Mouse (Mus musculus) c-Kit-positive CD71-positive TER-119-positive erythroid progenitor cells, embryonic 14.5 days (primary cell): ENCODE measurements around the gene Lgr4.

Source experiments
- DNase-seq: peaks from one replicate; pipeline ENCODE4 v3.0.0-alpha.2; 2013; ENCODE audit warnings: low spot score

Gene Lgr4

DNA sequence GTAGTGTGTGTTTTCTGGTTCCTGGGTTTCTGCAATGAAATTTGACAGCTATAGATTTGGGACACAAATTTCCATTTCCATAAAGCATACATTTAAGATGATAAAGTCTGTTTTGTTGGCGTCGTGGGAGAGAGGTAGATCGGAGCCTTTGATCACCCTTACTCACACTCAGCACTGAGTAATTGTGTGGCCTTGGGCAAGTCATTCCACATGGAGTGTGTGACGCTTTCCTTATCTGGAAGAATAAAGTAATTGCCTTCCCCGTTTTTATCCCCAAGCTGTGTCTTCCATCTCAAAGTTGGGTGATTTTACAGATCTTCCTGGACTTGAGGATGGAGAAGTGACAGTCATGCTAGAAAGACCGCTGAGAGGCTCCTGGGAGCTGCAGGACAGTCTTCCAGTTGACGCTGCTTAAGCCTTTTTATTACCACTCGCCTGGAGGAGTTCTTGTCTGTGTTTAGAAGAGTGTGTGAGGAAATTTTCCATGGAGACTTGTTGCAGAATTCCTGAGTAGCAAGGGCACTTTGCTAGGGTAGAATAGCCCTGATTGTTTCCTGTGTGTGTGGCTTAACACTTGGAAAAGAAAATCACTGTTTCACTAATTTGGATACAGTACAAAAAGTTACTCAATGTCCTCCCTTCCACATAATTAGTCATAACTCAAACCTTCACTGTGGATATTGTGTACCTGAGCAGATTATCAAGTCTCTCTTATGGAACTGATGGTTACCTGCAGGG, 4.0 kb downstream of the Lgr4 start:
- DNase-seq = no peak

DNA sequence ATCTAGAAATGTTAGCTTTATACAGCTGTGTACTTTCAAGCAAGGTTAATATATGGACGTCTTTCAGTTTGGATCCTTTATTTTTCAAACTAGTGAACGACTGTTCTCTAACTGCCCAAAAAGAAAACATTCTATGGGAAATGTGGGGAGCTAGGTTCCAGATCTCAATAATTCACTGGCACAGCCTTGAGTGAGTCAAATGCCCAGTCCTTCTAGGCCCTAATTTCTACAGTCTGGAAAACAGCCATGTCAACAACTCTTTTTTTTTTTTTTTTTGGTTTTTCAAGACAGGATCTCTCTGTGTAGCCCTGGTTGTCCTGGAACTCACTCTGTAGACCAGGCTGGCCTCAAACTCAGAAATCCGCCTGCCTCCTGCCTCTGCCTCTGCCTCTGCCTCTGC, 4.9 kb downstream of the Lgr4 start:
- no peak for DNase-seq

DNA sequence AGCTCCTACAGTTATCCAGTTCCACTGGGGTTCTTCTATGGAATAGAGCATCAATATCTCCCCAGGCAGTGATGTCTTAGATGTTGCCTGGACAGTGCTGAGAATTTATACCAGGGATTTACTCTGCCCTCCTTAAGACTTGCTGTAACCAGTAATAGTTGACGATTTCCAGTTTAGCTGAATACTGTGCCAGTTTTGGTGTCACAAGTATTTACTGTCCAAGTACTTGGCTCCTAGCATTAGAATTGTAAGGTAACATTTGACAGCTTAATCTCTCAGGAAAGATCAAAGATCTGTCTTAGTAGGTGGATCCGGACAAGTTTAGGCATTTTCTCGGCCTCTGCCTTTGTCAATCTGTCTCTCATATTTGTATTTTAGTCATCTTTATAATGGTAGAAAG, 5.6 kb downstream of the Lgr4 start:
- no peak for DNase-seq

DNA sequence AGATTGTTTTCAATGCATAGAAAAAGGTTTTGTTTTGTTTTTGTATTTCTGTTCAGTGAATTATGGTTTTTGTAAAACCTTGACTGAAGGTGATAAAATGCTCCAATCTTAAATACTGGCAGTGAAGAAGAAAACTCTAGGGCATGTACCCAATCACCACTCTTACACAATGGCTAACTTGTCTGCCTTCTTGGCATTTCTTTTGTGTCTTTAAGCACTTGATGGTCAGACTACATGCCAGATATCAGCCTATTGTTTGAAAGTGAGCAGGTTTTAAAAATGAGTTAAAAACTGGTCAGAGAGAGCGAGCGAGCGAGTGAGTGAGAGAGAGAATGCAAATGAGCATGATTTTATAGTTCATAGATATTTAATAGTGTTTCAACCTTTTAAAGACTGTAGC, 6.5 kb downstream of the Lgr4 start:
- DNase-seq = no peak

DNA sequence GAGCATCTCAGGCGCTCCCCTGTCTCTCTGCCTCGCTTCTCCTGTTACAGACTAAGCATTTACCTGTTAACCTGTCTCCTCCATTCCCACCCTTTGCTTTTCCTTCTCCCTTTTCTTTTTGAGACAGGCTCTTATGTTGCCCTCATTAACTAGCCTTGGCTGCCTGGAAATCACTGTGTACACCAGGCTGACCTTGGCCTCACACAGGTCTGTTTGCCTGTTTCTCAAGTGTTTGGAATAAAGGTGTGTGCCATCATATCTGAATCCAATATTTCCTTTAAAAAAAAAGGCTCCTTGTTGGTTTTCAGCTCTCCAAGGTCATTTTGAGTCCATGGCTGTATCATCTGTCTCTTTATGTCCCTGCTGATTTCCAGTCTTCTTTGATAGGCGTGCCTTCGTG, 9.5 kb downstream of the Lgr4 start:
- no peak for DNase-seq

DNA sequence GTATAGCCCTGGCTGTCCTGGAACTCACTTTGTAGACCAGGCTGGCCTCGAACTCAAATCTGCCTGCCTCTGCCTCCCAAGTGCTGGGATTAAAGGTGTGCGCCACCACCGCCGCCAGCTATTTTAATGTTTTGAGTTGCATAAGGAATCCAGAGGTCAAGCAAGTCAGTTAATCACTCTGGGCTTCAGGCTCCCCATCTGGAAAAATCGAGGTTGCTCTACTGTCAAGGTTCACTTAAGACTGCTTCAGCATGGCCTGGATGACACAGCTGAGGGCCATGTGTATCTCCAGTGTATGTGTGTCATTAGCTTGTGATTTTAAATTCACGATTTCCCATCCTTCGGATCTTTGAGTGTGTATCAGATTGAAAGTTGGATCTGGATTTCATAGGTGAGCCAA, 10.0 kb downstream of the Lgr4 start:
- DNase-seq = no peak

DNA sequence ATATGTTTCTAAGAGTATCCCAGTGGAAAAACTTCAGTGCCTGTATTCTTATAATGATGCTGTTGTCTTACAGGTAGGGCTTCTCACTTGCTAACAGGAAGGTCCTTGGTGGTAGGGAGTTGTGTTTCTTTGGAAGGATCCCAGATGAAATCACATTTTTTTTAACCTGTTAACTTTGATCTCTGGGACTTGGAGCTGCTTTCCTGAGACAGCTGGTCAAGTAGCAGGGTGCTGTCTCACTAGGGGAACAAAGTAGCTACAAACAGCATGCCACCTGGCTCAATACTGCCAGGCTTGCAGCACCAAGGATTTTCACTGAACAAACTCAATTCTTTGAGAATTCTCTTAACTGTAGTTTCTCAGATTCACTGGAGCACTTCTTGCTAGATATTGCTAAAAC, 10.4 kb downstream of the Lgr4 start:
- no peak for DNase-seq

DNA sequence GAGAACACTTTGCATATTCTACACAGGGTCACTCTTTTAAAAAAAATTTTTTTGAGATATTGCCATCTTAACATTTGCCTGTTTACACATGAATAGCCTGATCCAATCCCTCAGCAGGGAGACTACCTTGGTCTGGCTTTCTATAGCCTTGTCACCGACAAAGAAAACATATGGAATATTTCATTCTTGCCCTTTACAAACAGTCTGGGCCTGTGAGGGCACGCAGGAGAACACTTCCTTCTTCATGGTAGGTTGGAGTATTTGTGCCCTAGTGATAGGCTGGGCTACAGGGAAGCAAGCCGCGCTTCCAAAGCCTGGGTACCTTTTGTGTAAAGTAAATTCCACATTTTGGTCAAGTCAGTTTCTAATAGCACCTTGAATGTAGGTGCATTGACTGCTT, 11.3 kb downstream of the Lgr4 start:
- no peak for DNase-seq

DNA sequence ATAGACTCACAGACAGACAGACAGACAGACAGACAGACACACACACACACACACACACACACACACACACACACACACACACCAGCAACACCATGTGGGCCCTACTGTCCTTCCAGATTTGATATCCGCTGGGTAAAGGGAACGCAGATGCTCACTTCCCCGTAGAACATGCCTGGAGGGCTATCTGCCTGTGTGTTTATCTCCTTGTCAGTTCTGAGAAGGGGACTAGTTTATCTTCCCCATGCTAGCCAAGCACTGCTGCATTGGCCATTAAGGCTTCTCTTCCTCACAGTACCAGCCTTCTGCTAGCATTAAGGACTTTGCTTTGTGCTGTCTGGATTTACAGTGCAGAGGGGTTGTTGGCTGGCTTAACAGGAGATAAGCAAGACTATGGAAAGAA, 11.8 kb downstream of the Lgr4 start:
- no peak for DNase-seq

DNA sequence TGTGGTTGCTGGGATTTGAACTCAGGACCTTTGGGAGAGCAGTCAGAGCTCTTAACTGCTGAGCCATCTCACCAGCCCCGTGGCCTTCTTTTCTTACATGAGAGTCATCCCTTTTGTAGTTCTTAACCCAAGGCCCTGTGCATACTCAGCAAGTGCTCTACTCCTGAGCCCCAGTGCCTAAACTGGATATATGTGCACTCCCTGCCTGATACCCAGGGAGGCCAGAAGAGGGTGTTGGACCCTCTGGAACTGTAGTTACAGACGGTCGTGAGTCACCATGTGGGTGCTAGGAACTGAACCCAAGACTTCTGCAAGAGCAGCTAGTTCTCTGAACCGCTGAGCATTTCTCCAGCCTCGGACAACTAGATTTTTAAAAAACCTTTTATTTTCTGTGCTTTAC, 12.9 kb downstream of the Lgr4 start:
- DNase-seq = no peak

DNA sequence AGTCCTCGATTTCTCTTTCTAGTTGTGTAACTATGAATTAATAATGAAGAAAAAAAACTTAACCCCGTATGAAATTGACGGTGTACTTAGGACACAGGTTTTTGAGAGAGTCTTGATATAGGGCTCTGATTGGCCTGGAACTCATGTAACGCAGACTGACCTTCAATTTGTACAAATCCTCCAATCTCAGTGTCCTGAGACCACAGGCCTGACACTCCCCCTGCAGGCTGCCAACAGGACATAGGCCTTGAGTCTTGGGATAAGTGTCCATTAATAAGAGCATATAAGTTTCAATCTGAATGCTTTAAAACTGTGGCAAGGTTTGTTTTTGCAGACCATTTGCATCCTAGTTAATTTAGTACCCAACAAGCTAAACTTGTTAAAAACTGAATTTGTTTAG, 13.3 kb downstream of the Lgr4 start:
- no peak for DNase-seq

DNA sequence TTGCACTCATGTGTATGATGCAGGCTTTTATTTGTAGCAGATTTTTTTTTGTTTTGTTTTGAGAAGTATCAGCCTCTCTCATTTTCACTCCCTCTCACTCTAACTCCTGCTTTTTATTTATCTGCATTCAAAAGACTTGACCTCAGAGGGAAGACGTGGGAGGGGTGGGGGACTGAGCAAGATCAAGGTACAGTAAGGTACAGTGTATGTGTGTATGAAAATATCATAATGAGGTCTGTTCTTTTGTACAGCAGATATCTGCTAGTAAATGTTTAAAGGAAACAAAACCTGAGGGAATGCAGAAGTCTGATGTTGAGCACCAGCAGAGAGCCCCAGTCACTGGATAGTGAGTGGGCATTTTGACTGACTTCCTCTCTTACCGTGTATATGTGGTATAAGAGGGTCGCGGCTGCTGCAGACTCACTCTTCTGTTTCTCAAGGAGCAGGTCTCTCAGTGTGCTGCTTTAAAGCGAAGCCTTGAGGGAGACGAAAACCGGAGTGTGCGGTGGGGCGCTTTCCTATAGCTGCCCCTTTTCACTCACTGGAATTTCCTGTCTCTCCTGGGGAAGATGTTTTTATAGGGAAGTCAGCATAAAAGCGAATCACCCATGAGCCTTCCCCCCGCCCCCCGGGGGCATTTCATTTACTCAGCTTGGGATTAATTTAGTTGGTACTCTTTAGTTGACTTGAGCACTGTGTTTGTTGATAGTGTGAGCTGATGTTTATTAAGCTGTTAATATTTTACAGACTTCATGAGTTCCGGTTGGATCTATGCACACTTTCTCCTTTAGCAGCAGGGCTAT, 14.7 kb downstream of the Lgr4 start:
- DNase-seq = no peak

DNA sequence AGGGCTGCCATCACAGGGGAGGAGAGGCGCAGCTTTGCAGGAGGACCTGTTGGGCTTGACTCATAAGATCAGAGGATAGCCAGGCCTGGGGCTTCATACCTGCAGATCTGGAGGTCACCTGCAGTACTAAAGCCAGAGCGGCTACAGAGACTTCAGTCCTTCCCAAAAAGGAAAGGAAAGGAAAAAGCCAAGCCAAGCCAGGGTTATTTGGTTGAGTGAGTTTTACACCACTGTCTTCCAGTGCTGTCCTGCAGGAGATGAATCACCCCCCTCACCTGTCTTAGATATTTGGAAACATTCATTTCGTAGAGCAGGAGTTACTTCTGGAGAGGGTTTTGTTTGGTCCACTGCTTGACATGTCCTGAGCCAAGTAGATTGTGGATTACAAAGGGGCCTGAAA, 15.7 kb downstream of the Lgr4 start:
- no peak for DNase-seq

DNA sequence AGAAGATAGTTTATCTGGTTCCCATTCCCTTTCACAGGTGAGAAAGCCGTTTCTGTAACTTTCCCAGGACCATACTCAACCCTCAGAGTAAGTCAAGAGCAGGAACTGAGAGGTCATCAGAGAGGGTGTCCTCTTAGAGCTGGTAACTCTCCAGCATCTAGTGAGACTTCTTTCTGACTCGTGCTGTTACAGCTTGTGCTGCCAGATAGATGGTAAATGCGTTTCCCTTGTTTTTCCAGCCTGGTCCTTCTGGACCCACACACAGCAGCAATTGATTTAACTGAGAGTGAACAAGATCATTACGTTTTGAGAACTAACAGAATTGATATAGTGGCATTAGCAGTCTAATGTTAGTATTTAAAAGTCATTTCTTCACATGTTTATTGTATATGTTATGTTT, 16.6 kb downstream of the Lgr4 start:
- no peak for DNase-seq

DNA sequence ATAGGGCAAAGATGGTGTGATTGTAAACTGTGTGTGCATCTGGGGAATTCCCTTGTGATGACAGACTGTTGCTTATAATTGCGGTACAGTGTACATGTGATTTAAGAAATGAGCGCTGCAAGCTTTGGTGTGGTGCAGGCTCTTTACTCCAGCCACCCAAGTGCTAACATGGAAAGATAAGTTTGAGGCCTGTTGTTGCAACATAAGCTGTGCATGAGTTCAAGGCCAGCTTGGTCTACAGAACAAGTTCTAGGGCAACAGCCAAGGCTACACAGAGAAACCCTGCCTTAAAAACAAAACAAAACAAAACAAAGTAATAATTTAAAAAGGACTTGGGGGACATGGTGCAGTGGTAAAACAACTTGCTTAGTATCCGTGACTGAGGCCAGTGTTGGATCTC, 17.7 kb downstream of the Lgr4 start:
- DNase-seq = no peak

DNA sequence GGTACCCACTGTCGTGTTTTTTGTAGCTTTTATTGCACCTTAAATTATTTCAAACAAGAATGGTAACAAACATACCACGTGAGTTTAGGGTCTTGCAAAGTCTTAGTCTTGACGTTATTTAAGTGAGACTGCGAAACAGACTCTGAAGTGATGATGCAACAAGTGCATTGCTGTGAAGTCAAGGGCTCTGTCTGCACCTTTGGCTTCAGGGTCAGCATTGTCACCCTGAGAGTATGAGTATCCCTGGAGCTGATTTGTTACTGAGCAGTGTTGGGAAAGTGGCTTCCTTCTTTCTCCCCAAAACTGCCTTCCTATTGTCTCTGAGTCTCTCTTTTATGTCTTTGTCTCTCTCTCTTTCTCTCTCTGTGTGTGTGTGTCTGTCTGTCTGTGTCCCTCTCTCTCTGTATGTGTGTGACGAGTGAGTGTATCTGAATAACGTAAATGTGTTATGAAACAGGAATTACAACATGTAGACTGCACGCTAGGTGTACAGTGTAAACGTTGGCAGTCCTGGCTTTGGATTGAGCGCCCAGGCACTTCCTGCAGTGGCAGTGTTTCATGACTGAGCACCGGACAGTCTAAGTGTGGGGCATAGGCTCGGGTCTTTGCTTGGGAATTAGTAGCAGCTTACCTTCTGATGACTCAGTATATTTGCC, 18.4 kb downstream of the Lgr4 start:
- DNase-seq = no peak

DNA sequence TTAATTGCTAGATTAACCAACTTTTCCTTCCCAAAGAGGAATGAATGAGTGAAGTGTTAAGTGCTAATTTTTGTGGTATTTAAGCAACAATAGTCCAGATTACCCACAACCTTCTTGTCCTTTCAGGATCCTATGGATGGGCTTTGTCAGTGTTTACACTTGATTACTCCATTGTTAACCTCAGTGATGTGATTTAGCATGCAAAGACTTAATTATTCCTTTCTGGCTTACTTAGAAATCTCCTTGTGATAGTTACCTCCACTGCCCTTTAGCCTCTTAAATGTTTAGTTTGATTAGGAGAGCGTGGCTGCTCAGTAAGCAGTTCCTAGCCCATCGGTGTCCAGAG, 18.9 kb downstream of the Lgr4 start:
- no peak for DNase-seq

DNA sequence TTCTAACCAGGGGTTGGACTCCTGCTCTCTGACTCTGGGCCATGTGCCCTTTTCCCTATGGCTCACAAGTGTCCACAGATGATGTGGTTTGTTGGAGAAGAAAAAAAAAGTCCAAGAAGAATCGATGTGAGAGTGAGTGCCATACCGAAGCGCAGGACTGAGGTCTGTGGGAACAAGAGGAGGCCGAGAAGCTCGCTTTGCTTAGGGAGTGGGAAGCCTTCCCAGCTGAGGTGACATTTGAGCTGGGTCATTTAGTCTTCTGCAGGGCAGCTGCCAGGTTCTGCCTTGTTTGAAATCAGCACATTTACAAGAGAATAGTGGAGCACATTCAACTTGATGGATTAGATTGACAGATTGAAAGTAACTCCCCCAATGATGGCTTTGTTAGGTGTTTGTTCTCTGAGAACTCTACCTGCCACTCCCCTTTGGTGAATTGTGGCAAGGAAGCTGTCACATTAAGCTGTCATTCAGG, 24.6 kb downstream of the Lgr4 start:
- no peak for DNase-seq

DNA sequence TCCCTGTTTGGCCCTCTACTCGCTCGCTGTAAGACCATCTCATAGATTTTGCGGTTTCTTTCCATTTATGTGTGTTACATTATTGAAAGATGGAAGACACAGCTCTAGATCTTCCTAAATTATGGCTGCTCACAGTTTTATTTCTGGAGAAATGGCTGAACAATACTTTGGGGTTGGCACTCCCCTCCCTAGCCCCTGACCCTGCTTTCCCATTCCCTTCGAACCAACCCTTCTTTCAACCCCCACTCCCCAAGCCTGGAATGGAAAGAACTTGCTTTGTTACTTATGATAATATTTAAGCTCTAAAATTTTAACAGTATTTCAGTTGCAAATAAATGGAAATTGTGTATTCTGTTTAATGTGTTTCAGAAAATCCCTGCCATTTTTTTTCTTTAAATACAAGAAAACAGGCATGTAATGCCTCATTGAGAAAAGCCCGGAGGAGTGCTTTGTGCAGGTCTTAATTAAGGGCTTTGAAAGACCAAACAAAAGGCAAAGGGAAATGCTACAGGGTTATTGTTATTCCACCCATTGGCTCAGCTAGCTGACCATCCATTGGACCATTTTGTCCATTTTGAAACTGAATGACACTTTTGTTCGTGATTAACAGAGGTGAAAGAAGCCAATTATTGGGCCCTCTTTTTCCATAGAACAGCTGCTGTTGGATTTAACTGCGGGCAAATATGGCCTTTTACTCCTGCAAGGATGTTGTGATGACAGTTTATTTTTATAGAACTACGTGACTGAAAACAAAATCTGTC, 25.5 kb downstream of the Lgr4 start:
- DNase-seq = no peak

DNA sequence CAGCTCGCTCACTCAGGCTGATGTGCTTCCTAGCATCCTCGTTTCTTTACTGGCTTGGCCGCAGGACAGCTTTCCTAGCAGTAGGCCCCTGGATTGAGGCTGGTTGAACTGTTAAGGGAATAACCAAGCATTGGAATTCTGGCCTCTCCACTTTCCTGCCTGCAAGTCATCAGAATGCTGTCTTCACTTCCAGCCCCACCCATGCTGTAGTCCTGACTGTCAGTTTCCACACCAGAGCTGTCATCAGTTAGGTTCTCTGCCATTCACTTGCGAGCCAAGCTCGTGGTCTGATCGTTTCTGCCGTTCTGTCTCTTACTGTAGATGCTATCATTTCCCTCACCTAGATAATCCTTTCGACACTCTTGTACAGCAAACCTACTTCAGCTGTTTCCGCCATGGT, 27.5 kb downstream of the Lgr4 start:
- DNase-seq = no peak

DNA sequence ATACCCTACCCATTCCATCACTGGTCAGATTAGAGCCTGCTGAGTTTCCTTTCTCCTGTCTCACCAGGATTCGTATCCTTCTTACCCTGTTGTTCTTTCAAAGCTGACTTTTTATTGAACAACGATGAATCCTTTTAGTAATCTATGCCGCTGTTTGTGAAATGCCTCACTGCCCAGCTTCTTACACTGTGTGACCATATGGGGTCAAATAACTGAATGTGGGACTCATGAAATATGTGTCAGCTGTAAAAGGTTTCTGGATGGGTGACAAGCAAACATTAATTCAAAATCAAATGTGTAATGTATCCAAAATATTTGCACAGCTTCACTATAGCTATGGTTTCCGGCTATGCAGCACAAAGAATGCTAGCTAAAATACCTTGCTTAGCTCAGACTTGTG, 28.1 kb downstream of the Lgr4 start:
- DNase-seq = no peak

DNA sequence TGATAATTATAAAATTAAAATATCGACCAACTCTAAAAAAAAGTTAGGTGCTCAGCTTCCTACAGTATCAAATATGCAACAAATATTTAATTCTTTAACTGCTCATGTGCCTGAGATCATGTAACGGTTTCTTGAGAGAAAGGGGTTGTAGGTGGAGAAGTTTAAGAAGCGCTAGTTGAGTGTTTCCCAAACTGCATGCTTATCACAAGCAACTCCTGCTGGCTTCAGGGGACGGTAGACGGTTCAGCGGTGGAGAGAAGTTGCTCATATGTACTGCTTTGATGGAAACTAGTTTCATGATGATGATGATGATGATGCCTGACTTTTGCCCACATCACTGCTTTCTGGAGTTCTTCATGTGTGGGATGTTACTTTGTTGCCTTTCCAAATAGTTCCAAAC, 29.0 kb downstream of the Lgr4 start:
- DNase-seq = no peak

DNA sequence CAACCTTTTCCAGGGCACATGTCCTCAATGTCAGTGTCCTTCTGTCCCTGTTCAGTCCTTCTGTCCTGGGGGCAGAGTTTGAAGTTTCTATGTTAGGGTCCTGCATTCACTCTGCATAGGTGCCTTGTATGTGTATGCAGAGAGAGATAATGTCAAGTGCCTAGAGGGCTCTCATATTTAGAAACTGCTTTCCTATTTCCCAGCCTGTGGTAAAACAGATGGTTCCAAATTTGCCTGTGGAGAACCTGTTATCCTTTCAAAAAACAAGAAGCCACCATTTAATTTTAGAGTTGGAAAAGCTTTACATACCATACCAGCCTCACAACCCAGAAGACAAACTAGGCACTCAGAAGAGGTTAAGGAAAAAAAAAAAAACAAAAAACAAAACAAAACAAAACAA, 32.1 kb downstream of the Lgr4 start:
- DNase-seq = no peak
